Mouse (Mus musculus) cerebellum, adult (tissue): ENCODE measurements around the gene Srp54c.
"Not testable (repeated sequence)": the region's sequence is repeated elsewhere in the genome, so short reads cannot be mapped to it uniquely, and the experiment has no call there.

Experiments used
- ATAC-seq: cut with Nextera tagmentation; 2 replicates; pipeline ENCODE4 v1.9.2; 2017; ENCODE audit warnings: mild to moderate bottlenecking, moderate library complexity, mixed read lengths; ENCODE audit not compliant: insufficient number of reproducible peaks, low FRiP score, low TSS enrichment

Srp54c gene

GRCm38 (mm10) chr12:55229626-55230519 is at the start of gene Srp54c:
Gene Srp54c, plus strand, starts transcription at chr12:55230168.
- peak; percentile 98 for ATAC-seq

- not testable (repeated sequence) for ATAC-seq
Observed at GRCm38 (mm10) chr12:55187686-55188085, 42.3 kb upstream of the Srp54c start.

- ATAC-seq, result not testable (repeated sequence)
Observed at GRCm38 (mm10) chr12:55189127-55189526, 40.8 kb upstream of the Srp54c start.

- ATAC-seq, result peak; percentile 89
Observed at GRCm38 (mm10) chr12:55199306-55199705, 30.7 kb upstream of the Srp54c start, which contains the start of gene 1700047I17Rik2. Gene 1700047I17Rik2, plus strand, starts transcription at chr12:55199592.

- peak; percentile 56 for ATAC-seq
Observed at GRCm38 (mm10) chr12:55199799-55200198, 30.2 kb upstream of the Srp54c start.

GRCm38 (mm10) chr12:55212944-55213343 is 17.0 kb upstream of the Srp54c start:
- ATAC-seq, result not testable (repeated sequence)

- not testable (repeated sequence) for ATAC-seq
Observed at GRCm38 (mm10) chr12:55230520-55230861, 523 bp downstream of the Srp54c start.

GRCm38 (mm10) chr12:55242243-55242642 is 12.3 kb downstream of the Srp54c start:
- not testable (repeated sequence) for ATAC-seq

- ATAC-seq, result not testable (repeated sequence)
Observed at GRCm38 (mm10) chr12:55261950-55262349, 32.0 kb downstream of the Srp54c start.

- not testable (repeated sequence) for ATAC-seq
Observed at GRCm38 (mm10) chr12:55263385-55263784, 33.4 kb downstream of the Srp54c start.

GRCm38 (mm10) chr12:55272243-55272642 is 42.3 kb downstream of the Srp54c start:
- ATAC-seq, result no peak

- not testable (repeated sequence) for ATAC-seq
Observed at GRCm38 (mm10) chr12:55277583-55277982, 47.6 kb downstream of the Srp54c start.

- ATAC-seq, result no peak
Observed at GRCm38 (mm10) chr12:55298112-55298511, 68.1 kb downstream of the Srp54c start.

GRCm38 (mm10) chr12:55299336-55299735 is 69.4 kb downstream of the Srp54c start, which contains the start of gene 1110008L16Rik:
Gene 1110008L16Rik, plus strand, starts transcription at chr12:55299577.
- ATAC-seq, result no peak

- no peak for ATAC-seq
Observed at GRCm38 (mm10) chr12:55300820-55301351, 70.9 kb downstream of the Srp54c start.

GRCm38 (mm10) chr12:55301472-55302300 is 71.7 kb downstream of the Srp54c start:
- ATAC-seq, result no peak

GRCm38 (mm10) chr12:55302485-55303441 is 72.8 kb downstream of the Srp54c start, which contains the start of gene Ppp2r3c:
Gene Ppp2r3c, minus strand, starts transcription at chr12:55302998.
- ATAC-seq, result peak; percentile 89

GRCm38 (mm10) chr12:55306371-55306770 is 76.4 kb downstream of the Srp54c start:
- no peak for ATAC-seq

GRCm38 (mm10) chr12:55307566-55307965 is 77.6 kb downstream of the Srp54c start:
- ATAC-seq, result no peak
